Mouse (Mus musculus) neural tube, embryonic 11.5 days (tissue): ENCODE measurements around the gene Mylk3. TPM values are rescaled to one million over a fixed set of nuclear protein-coding genes. Genes with fewer than 3 reads are reported as not detected.

ENCODE experiments used
- ATAC-seq: fragments of 200-750 bp; cut with Nextera tagmentation; 2 replicates; pipeline ENCODE4 v1.8.0; 2017; ENCODE audit warnings: moderate number of reproducible peaks, mild to moderate bottlenecking, moderate TSS enrichment, moderate library complexity; ENCODE audit not compliant: insufficient read depth, low FRiP score, low TSS enrichment
- DNase-seq: peaks from one replicate; pipeline ENCODE4 v3.0.0-alpha.2; 2015; ENCODE audit warnings: low spot score
- H3K27ac ChIP-seq: fragments of 300-500 bp; sonication (generic); 2 replicates; pipeline ENCODE4 v1.5.1; 2014; ENCODE audit warnings: low read depth, mild to moderate bottlenecking, low read length
- H3K27me3 ChIP-seq: fragments of 300-500 bp; sonication (generic); 2 replicates; pipeline ENCODE4 v1.6.1; 2014; ENCODE audit warnings: mild to moderate bottlenecking, low read length, mixed read lengths; ENCODE audit not compliant: control insufficient read depth, insufficient read depth
- H3K36me3 ChIP-seq: fragments of 300-500 bp; sonication (generic); 2 replicates; pipeline ENCODE4 v1.6.1; 2014; ENCODE audit warnings: mild to moderate bottlenecking, low read length, moderate library complexity, mixed read lengths; ENCODE audit not compliant: control insufficient read depth, insufficient read depth
- H3K4me1 ChIP-seq: fragments of 300-500 bp; sonication (generic); 2 replicates; pipeline ENCODE4 v1.6.1; 2014; ENCODE audit warnings: low read length, mixed read lengths; ENCODE audit not compliant: control insufficient read depth, insufficient read depth
- H3K4me2 ChIP-seq: fragments of 300-500 bp; sonication (generic); 2 replicates; pipeline ENCODE4 v1.6.1; 2014; ENCODE audit warnings: low read depth, mild to moderate bottlenecking, moderate library complexity
- H3K4me3 ChIP-seq: fragments of 300-500 bp; sonication (generic); 2 replicates; pipeline ENCODE4 v1.5.1; 2014; ENCODE audit warnings: low read depth, low read length
- H3K9ac ChIP-seq: fragments of 300-500 bp; sonication (generic); 2 replicates; pipeline ENCODE4 v1.6.1; 2014; ENCODE audit warnings: mild to moderate bottlenecking, low read length
- H3K9me3 ChIP-seq: fragments of 300-500 bp; sonication (generic); 2 replicates; pipeline ENCODE4 v1.6.1; 2016; ENCODE audit warnings: low read length; ENCODE audit not compliant: control insufficient read depth
- WGBS: fragments of 180-500 bp; shearing (Covaris S2); extraction: QIAGEN DNeasy Blood & Tissue Kit; methylation state at CpG from one replicate; pipeline ENCODE4 v1.1.7; 2014; 5-methylcytosine and 5-hydroxymethylcytosine counted together
- polyA plus RNA-seq: library from polyadenylated mRNA; unstranded; fragments of >200 nt; fragmentation: Nextera tagmentation; extraction: Ambion mirVana; gene quantifications from 2 replicates; pipeline ENCODE4 v1.2.1, GENCODE M21; 2014

Mylk3 gene
- polyA plus RNA-seq, 1 experiment from 2014 or later, result 1.6 TPM

GRCm38 (mm10) chr8:85286846-85287245 is 99.3 kb downstream of the Mylk3 start:
- 92% methylated on average over 1 of the region's 1 CpGs for WGBS
- Histone ChIP-seq H3K9me3 (no peaks in the 10 kb centered on the region), H3K4me1 (no peaks in the 10 kb centered on the region), H3K36me3 (peaks cover 2% of the 10 kb centered on the region; the same call in 1 of the 2 replicates), H3K27me3 (no peaks in the 10 kb centered on the region), H3K4me2 (no peak overlapping the region), H3K4me3 (no peak overlapping the region), H3K9ac (no peak overlapping the region), H3K27ac (no peak overlapping the region)
- DNase-seq (no peak), ATAC-seq (no peak)

Other genes starting within 250 kb of the Mylk3 start
- gene Cks1brt, start 234.4 kb downstream of the Mylk3 start, polyA plus RNA-seq, result not detected in 2 replicates
- not detected in 2 replicates for gene Olfr371, start 160.4 kb downstream of the Mylk3 start, polyA plus RNA-seq
- gene Orc6, start 86.7 kb downstream of the Mylk3 start, polyA plus RNA-seq, result 125 and 130 TPM in 2 replicates
- 176 and 184 TPM in 2 replicates for gene Vps35, start 86.5 kb downstream of the Mylk3 start, polyA plus RNA-seq
- gene 4921524J17Rik, start 46.5 kb upstream of the Mylk3 start, polyA plus RNA-seq, result 41.4 and 44.2 TPM in 2 replicates
- 37.9 and 42.9 TPM in 2 replicates for gene Gpt2, start 106.2 kb upstream of the Mylk3 start, polyA plus RNA-seq
- gene Dnaja2, start 169.0 kb upstream of the Mylk3 start, polyA plus RNA-seq, result 208 and 212 TPM in 2 replicates